Mouse (Mus musculus) frontal cortex, postnatal 25 days (tissue): ENCODE data around the gene Fbxo24.
"Not testable (repeated sequence)": the region's sequence is repeated elsewhere in the genome, so short reads cannot be mapped to it uniquely, and the experiment has no call there.

Experiments
- DNase-seq, 2 experiments: peaks; one replicate each; pipeline ENCODE4 v3.0.0; 2022; ENCODE audit warnings: low spot score in 2 of 2

Gene Fbxo24

GRCm38 (mm10) chr5:137642886-137643285 lies 14.1 kb upstream of the Fbxo24 start:
- no peak for DNase-seq

GRCm38 (mm10) chr5:137641054-137641453 lies 12.3 kb upstream of the Fbxo24 start, which contains the start of gene Sap25:
Sap25 (plus strand) TSS chr5:137641334.
- no peak for DNase-seq

- no peak for DNase-seq
Measured at GRCm38 (mm10) chr5:137639472-137639871, 10.7 kb upstream of the Fbxo24 start.

- DNase-seq: no peak
Measured at GRCm38 (mm10) chr5:137633397-137634084, 4.7 kb upstream of the Fbxo24 start.

GRCm38 (mm10) chr5:137631591-137631990 lies 2.8 kb upstream of the Fbxo24 start:
- DNase-seq: no peak

GRCm38 (mm10) chr5:137631171-137631570 lies 2.4 kb upstream of the Fbxo24 start:
- DNase-seq: no peak

- no peak for DNase-seq
Measured at GRCm38 (mm10) chr5:137630602-137631001, 1.8 kb upstream of the Fbxo24 start.

- DNase-seq: no peak
Measured at GRCm38 (mm10) chr5:137629906-137630545, 1.2 kb upstream of the Fbxo24 start.

GRCm38 (mm10) chr5:137629306-137629721 lies 512 bp upstream of the Fbxo24 start:
- no peak for DNase-seq

- DNase-seq: no peak
Measured at GRCm38 (mm10) chr5:137627991-137628390, 811 bp downstream of the Fbxo24 start.

GRCm38 (mm10) chr5:137623937-137624530 lies 4.8 kb downstream of the Fbxo24 start:
- DNase-seq: no peak

GRCm38 (mm10) chr5:137615347-137615746 lies 13.5 kb downstream of the Fbxo24 start:
- DNase-seq: no peak

GRCm38 (mm10) chr5:137614921-137615320 lies 13.9 kb downstream of the Fbxo24 start:
- DNase-seq: not testable (repeated sequence)

GRCm38 (mm10) chr5:137613550-137613949 lies 15.3 kb downstream of the Fbxo24 start, which contains the start of gene Pcolce:
Pcolce (minus strand) TSS chr5:137613784.
- DNase-seq: no peak

- DNase-seq: no peak
Measured at GRCm38 (mm10) chr5:137613076-137613475, 15.7 kb downstream of the Fbxo24 start.

- DNase-seq: no peak
Measured at GRCm38 (mm10) chr5:137611245-137611602, 17.6 kb downstream of the Fbxo24 start.

GRCm38 (mm10) chr5:137610548-137611244 lies 18.1 kb downstream of the Fbxo24 start:
- no peak for DNase-seq

- DNase-seq: no peak
Measured at GRCm38 (mm10) chr5:137610056-137610455, 18.7 kb downstream of the Fbxo24 start.

GRCm38 (mm10) chr5:137609292-137609691 lies 19.5 kb downstream of the Fbxo24 start:
- DNase-seq: no peak

- DNase-seq: no peak
Measured at GRCm38 (mm10) chr5:137608654-137609190, 20.1 kb downstream of the Fbxo24 start.

- DNase-seq: no peak
Measured at GRCm38 (mm10) chr5:137607860-137608653, 20.7 kb downstream of the Fbxo24 start.
